Mouse (Mus musculus): Measurements from ENCODE around the gene Mtfp1. TPM values are rescaled to one million over a fixed set of nuclear protein-coding genes. Genes with fewer than 3 reads are reported as not detected.

Mtfp1 gene
- total and polyA plus RNA-seq, 3 experiments, result 129 to 158 (median 141) TPM

DNA sequence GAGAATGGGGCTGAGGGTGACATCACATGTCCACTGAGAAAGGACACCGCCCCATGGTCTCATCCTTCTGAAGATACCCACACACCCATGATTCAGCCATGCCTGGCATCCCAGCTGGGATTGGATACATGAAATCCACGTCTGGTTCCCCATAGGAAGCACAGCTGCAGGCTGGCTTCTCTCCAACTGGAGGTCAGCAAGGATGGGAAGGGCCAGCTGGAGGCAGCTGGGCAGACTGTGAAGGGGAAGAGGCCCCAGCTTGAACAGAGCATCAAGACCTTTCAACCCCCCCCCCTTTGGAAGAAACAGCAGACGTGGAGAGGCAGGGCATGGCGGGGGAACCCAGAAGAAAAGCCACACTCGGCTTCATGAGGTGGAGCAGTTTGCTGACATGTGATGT is 48.7 kb downstream of the Mtfp1 start:
- Histone ChIP-seq H3K79me2 (replicated peaks; ENCODE audit: control insufficient read depth, insufficient read depth, low read length) (no peaks in the 10 kb centered on the region), H3K4me1 (ENCODE audit: control insufficient read depth, insufficient read depth, low read length) (no peaks in the 10 kb centered on the region), H3K27me3 (ENCODE audit: control insufficient read depth, insufficient read depth, low read length) (no peaks in the 10 kb centered on the region), H3K27ac (no peak overlapping the region), H3K4me3 (no peak overlapping the region), H3K9ac (ENCODE audit: low read depth, low read length) (no peak overlapping the region), H3K36me3 (ENCODE audit: control insufficient read depth, insufficient read depth, low read length) (no peaks in the 10 kb centered on the region)
- WGBS, result 68% methylated on average over 5 of the region's 5 CpGs
- no peak for DNase-seq
- TF ChIP-seq CTCF (IDR thresholded peaks at IDR 0.05) (no peak), EP300 (IDR thresholded peaks at IDR 0.05; ENCODE audit: insufficient read depth, low read depth, low read length) (no peak), POLR2A (IDR thresholded peaks at IDR 0.05; ENCODE audit: insufficient read depth, low read depth, low read length) (no peak)
- intact Hi-C loops (cut with DNase I), result no loop called here

- 88% methylated on average over 7 of the region's 7 CpGs for WGBS
- no peaks in the 10 kb centered on the region for H3K79me2 ChIP-seq (replicated peaks; ENCODE audit: control insufficient read depth, insufficient read depth, low read length)
- no peaks in the 10 kb centered on the region for H3K27me3 ChIP-seq (ENCODE audit: control insufficient read depth, insufficient read depth, low read length)
- no peaks in the 10 kb centered on the region for H3K36me3 ChIP-seq (ENCODE audit: control insufficient read depth, insufficient read depth, low read length)
- intact Hi-C loops (cut with DNase I), result no loop called here
- no peak for DNase-seq
- no peak overlapping the region for H3K9ac ChIP-seq (ENCODE audit: low read depth, low read length)
- no peaks in the 10 kb centered on the region for H3K4me1 ChIP-seq (ENCODE audit: control insufficient read depth, insufficient read depth, low read length)
- H3K4me3 ChIP-seq, result no peak overlapping the region
- TF ChIP-seq EP300 (IDR thresholded peaks at IDR 0.05; ENCODE audit: insufficient read depth, low read depth, low read length) (no peak), CTCF (IDR thresholded peaks at IDR 0.05) (no peak), POLR2A (IDR thresholded peaks at IDR 0.05; ENCODE audit: insufficient read depth, low read depth, low read length) (no peak)
- no peak overlapping the region for H3K27ac ChIP-seq
Observed at GRCm38 (mm10) chr11:4043081-4043480, 52.2 kb downstream of the Mtfp1 start.

Small RNAs within 50 kb of the gene (microRNA-seq; reads per million reads assigned to microRNA genes)
- gene Mir3060, result 0 to 1.1 reads per million in 2 experiments

Other genes with a start within 250 kb of the Mtfp1 start
- 10 to 100 TPM; 12.9 to 16.2 TPM for gene Osbp2, start 231.5 kb downstream of the Mtfp1 start, total RNA-seq (2021)
- gene Osbp2, start 231.5 kb downstream of the Mtfp1 start, polyA plus RNA-seq (2012; rRNA removed), result 10.9 and 14.2 TPM in 2 replicates
- under 1 TPM; 0.57 to 0.81 TPM for gene 4921536K21Rik, start 200.3 kb downstream of the Mtfp1 start, total RNA-seq (2021)
- gene 4921536K21Rik, start 200.3 kb downstream of the Mtfp1 start, polyA plus RNA-seq (2012; rRNA removed), result 0.57 and 0.76 TPM in 2 replicates
- 10 to 100 TPM; 32.6 to 47.8 TPM for gene Dusp18, start 200.2 kb downstream of the Mtfp1 start, total RNA-seq (2021)
- 29.1 and 52.6 TPM in 2 replicates for gene Dusp18, start 200.2 kb downstream of the Mtfp1 start, polyA plus RNA-seq (2012; rRNA removed)
- gene Slc35e4, start 180.8 kb downstream of the Mtfp1 start, total RNA-seq (2021), result 1 to 10 TPM; 3.9 to 6.9 TPM
- 4.5 and 6.3 TPM in 2 replicates for gene Slc35e4, start 180.8 kb downstream of the Mtfp1 start, polyA plus RNA-seq (2012; rRNA removed)
- gene Tcn2, start 163.3 kb downstream of the Mtfp1 start, total RNA-seq (2021), result 10 to 100 TPM; 41.3 to 42.9 TPM
- 69.4 and 90.6 TPM in 2 replicates for gene Tcn2, start 163.3 kb downstream of the Mtfp1 start, polyA plus RNA-seq (2012; rRNA removed)
- 10 to 100 TPM; 26.6 to 27.3 TPM for gene Pes1, start 131.5 kb downstream of the Mtfp1 start, total RNA-seq (2021)
- 19.4 and 26.5 TPM in 2 replicates for gene Pes1, start 131.5 kb downstream of the Mtfp1 start, polyA plus RNA-seq (2012; rRNA removed)
- gene 4930556J24Rik, start 118.7 kb downstream of the Mtfp1 start, total RNA-seq (2021), result not detected
- not detected in 2 replicates for gene 4930556J24Rik, start 118.7 kb downstream of the Mtfp1 start, polyA plus RNA-seq (2012; rRNA removed)
- under 1 TPM; 0.18 to 0.21 TPM for gene Gal3st1, start 111.8 kb downstream of the Mtfp1 start, total RNA-seq (2021)
- 0.47 and 1.1 TPM in 2 replicates for gene Gal3st1, start 111.8 kb downstream of the Mtfp1 start, polyA plus RNA-seq (2012; rRNA removed)
- under 1 TPM; 0.14 to 0.47 TPM for gene Sec14l4, start 64.0 kb downstream of the Mtfp1 start, total RNA-seq (2021)
- 0.32 and 0.57 TPM in 2 replicates for gene Sec14l4, start 64.0 kb downstream of the Mtfp1 start, polyA plus RNA-seq (2012; rRNA removed)
- gene Sec14l3, start 30.6 kb downstream of the Mtfp1 start, total RNA-seq (2021), result not detected
- 15.0 TPM in 1 of 2 replicates, not detected in the other for gene Sec14l3, start 30.6 kb downstream of the Mtfp1 start, polyA plus RNA-seq (2012; rRNA removed)
- gene Sec14l2, start 28.0 kb upstream of the Mtfp1 start, total RNA-seq (2021), result under 1 TPM; 0.52 to 0.89 TPM
- gene Sec14l2, start 28.0 kb upstream of the Mtfp1 start, polyA plus RNA-seq (2012; rRNA removed), result 0.35 and 0.53 TPM in 2 replicates
- gene Rnf215, start 39.8 kb upstream of the Mtfp1 start, total RNA-seq (2021), result 10 to 100 TPM; 12.9 to 13.4 TPM
- gene Rnf215, start 39.8 kb upstream of the Mtfp1 start, polyA plus RNA-seq (2012; rRNA removed), result 16.1 and 17.7 TPM in 2 replicates
- 1 to 10 TPM; 4.5 to 4.6 TPM for gene Ccdc157, start 64.8 kb upstream of the Mtfp1 start, total RNA-seq (2021)
- 6.7 and 9.9 TPM in 2 replicates for gene Ccdc157, start 64.8 kb upstream of the Mtfp1 start, polyA plus RNA-seq (2012; rRNA removed)
- 10 to 100 TPM; 37.2 to 38.7 TPM for gene Sf3a1, start 64.9 kb upstream of the Mtfp1 start, total RNA-seq (2021)
- 17.9 and 23.4 TPM in 2 replicates for gene Sf3a1, start 64.9 kb upstream of the Mtfp1 start, polyA plus RNA-seq (2012; rRNA removed)
- 10 to 100 TPM; 10.1 to 10.7 TPM for gene Tbc1d10a, start 91.3 kb upstream of the Mtfp1 start, total RNA-seq (2021)
- 17.3 and 22.3 TPM in 2 replicates for gene Tbc1d10a, start 91.3 kb upstream of the Mtfp1 start, polyA plus RNA-seq (2012; rRNA removed)
- 1 to 10 TPM; 4.0 to 5.9 TPM for gene Castor1, start 122.8 kb upstream of the Mtfp1 start, total RNA-seq (2021)
- gene Castor1, start 122.8 kb upstream of the Mtfp1 start, polyA plus RNA-seq (2012; rRNA removed), result 10.7 and 13.5 TPM in 2 replicates
- gene Osm, start 141.0 kb upstream of the Mtfp1 start, total RNA-seq (2021), result under 1 TPM; 0.13 to 0.14 TPM
- 0.14 and 0.15 TPM in 2 replicates for gene Osm, start 141.0 kb upstream of the Mtfp1 start, polyA plus RNA-seq (2012; rRNA removed)
- gene Lif, start 162.1 kb upstream of the Mtfp1 start, total RNA-seq (2021), result under 1 TPM; 0.21 to 0.36 TPM
- gene Lif, start 162.1 kb upstream of the Mtfp1 start, polyA plus RNA-seq (2012; rRNA removed), result 1.5 TPM in 2 replicates